Mouse (Mus musculus) megakaryocyte, embryonic 14.5 days (primary cell): ENCODE data around the gene Slc7a10.

Source experiments
- FLI1 ChIP-seq: IDR thresholded peaks from 2 replicates; pipeline ENCODE4 v1.6.1; 2012; ENCODE audit warnings: low read length, inconsistent platforms, mixed read lengths
- GATA1 ChIP-seq: IDR thresholded peaks from 3 replicates; pipeline ENCODE4 v1.6.1; 2012; ENCODE audit warnings: mixed read lengths, low read length, inconsistent platforms, borderline replicate concordance

DNA sequence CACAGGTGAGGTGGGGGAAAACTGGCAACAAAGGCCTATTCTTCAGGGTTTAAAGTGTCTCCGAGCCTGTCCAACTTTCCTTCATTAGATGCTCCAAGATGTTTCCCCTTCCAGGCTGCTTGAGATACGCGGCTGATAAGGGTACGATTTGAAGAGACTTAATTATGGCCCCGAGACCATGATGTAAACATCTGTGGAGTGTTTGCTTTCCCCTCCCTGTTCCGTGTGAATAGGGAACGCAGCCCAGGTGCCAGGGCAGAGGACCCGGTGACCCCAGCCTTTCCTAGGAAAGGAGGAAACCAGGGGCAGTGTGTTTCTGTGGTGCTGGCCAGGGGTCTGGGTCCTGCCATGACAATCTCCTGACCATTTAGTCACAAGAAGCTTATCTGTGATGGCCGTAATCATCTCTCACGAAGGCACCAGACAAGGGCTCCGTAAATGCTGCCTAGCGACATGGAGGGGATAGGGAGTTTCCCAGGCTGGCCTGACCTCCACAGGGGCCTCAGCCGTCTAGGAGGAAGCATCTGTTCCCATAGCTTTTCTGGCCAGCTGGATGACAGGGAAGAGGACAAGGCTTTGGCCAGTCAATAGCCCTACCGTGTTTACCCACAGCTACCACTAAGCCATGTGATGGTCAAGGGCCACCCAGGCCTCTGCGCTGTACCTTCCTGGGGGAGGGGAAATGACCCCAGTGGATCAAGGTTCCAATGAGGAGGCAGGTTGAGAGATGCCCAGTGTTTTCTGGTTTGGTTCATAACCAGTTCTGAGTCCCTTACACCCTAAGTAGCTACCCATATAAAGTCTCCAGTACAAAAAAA is 36.4 kb upstream of the Slc7a10 start:
- TF ChIP-seq FLI1 (no peak), GATA1 (no peak)
